Mouse (Mus musculus): ENCODE results near the gene 4930579G24Rik.

- TF ChIP-seq CTCF (IDR thresholded peaks at IDR 0.05; ENCODE audit: control insufficient read depth, insufficient read depth, low read length) (no peak), POLR2A (IDR thresholded peaks at IDR 0.05; ENCODE audit: borderline replicate concordance, control insufficient read depth, low read depth, low read length) (no peak)
These were observed 494 bp downstream of the 4930579G24Rik start, which contains the start of gene Etfdh for GRCm38 (mm10) chr3:79629416-79629730.
